Mouse (Mus musculus) cerebellum, adult 2 months (tissue): Measurements from ENCODE around the gene Tmcc1.

ENCODE experiments used
- CTCF ChIP-seq: fragments of 200-500 bp; IDR thresholded peaks from 2 replicates; pipeline ENCODE4 v1.5.1; 2011; ENCODE audit warnings: low read depth, mild to moderate bottlenecking, control low read depth, low read length, moderate library complexity, borderline replicate concordance; ENCODE audit not compliant: insufficient read depth
- POLR2A ChIP-seq: fragments of 200-500 bp; IDR thresholded peaks from 2 replicates; pipeline ENCODE4 v1.6.1; 2011; ENCODE audit warnings: low read length, control low read depth, borderline replicate concordance; ENCODE audit not compliant: insufficient read depth

- TF ChIP-seq POLR2A (no peak), CTCF (no peak)
These were observed 192.4 kb downstream of the Tmcc1 start for GRCm38 (mm10) chr6:116000851-116001250.
